Mouse (Mus musculus): ENCODE data around the gene Tigit.

- TF ChIP-seq GATA1 (IDR thresholded peaks at IDR 0.05; ENCODE audit: low read length): no peak
- TF ChIP-seq TAL1 (IDR thresholded peaks at IDR 0.05; ENCODE audit: low read length): no peak
Observed at GRCm38 (mm10) chr16:43708335-43709061, 44.6 kb upstream of the Tigit start.
